Mouse (Mus musculus) limb, embryonic 14.5 days (tissue): Measurements from ENCODE around the gene Rac2. TPM values are rescaled to one million over a fixed set of nuclear protein-coding genes. Genes with fewer than 3 reads are reported as not detected.

Experiments used
- ATAC-seq: fragments of 200-750 bp; cut with Nextera tagmentation; 2 replicates; pipeline ENCODE4 v1.8.0; 2017; ENCODE audit warnings: low read depth, moderate number of reproducible peaks, moderate TSS enrichment; ENCODE audit not compliant: low FRiP score
- DNase-seq: peaks from one replicate; pipeline ENCODE4 v3.0.0-alpha.2; 2015; ENCODE audit warnings: low spot score
- H3K27ac ChIP-seq: fragments of 300-500 bp; sonication (generic); replicated peaks from 2 replicates; pipeline ENCODE4 v1.5.1; 2014; ENCODE audit warnings: low read depth, mild to moderate bottlenecking, low read length, moderate library complexity, mixed read lengths
- H3K27me3 ChIP-seq: fragments of 300-500 bp; sonication (generic); 2 replicates; pipeline ENCODE4 v1.6.1; 2014; ENCODE audit warnings: low read length, mixed read lengths; ENCODE audit not compliant: control insufficient read depth, insufficient read depth
- H3K36me3 ChIP-seq: fragments of 300-500 bp; sonication (generic); 2 replicates; pipeline ENCODE4 v1.6.1; 2014; ENCODE audit warnings: mild to moderate bottlenecking, low read length, moderate library complexity, mixed read lengths; ENCODE audit not compliant: control insufficient read depth, insufficient read depth
- H3K4me1 ChIP-seq: fragments of 300-500 bp; sonication (generic); 2 replicates; pipeline ENCODE4 v1.6.1; 2014; ENCODE audit warnings: antibody characterized with exemption, low read length, mixed read lengths; ENCODE audit not compliant: control insufficient read depth, insufficient read depth
- H3K4me2 ChIP-seq: fragments of 300-500 bp; sonication (generic); replicated peaks from 2 replicates; pipeline ENCODE4 v1.6.1; 2014; ENCODE audit warnings: low read depth, mild to moderate bottlenecking, low read length, moderate library complexity; ENCODE audit not compliant: severe bottlenecking
- H3K4me3 ChIP-seq: fragments of 300-500 bp; sonication (generic); replicated peaks from 2 replicates; pipeline ENCODE4 v1.5.1; 2014; ENCODE audit warnings: low read length
- H3K9ac ChIP-seq: fragments of 300-500 bp; sonication (generic); 2 replicates; pipeline ENCODE4 v1.6.1; 2014; ENCODE audit warnings: mild to moderate bottlenecking, low read depth, low read length, moderate library complexity; ENCODE audit not compliant: severe bottlenecking
- H3K9me3 ChIP-seq: fragments of 300-500 bp; sonication (generic); 2 replicates; pipeline ENCODE4 v1.6.1; 2016; ENCODE audit warnings: low read length; ENCODE audit not compliant: control insufficient read depth
- POLR2A ChIP-seq: fragments of 200-500 bp; IDR thresholded peaks from 2 replicates; pipeline ENCODE4 v1.8.0; 2012; ENCODE audit warnings: inconsistent platforms, mild to moderate bottlenecking, moderate library complexity, borderline replicate concordance; ENCODE audit not compliant: insufficient read depth, insufficient read length; ENCODE audit errors: extremely low read depth
- WGBS: fragments of 180-500 bp; shearing (Covaris S2); extraction: QIAGEN DNeasy Blood & Tissue Kit; methylation state at CpG from one replicate; pipeline ENCODE4 v1.1.7; 2014; 5-methylcytosine and 5-hydroxymethylcytosine counted together
- polyA plus RNA-seq, 2 experiments: library from polyadenylated mRNA; depleted of rRNA in 1 of 2; stranded (reverse) in 1 of 2; unstranded in 1 of 2; fragments of >200 nt; fragmentation: Nextera tagmentation in 1 of 2; extraction: Ambion mirVana in 1 of 2; gene quantifications; 2 replicates each; pipeline versions ENCODE4 v1.2.1 to v1.2.3; 2012 to 2014

Gene Rac2
- polyA plus RNA-seq, 2 experiments: 21.9 to 34.2 TPM

GRCm38 (mm10) chr15:78541036-78541435, 31.5 kb downstream of the Rac2 start:
- Histone ChIP-seq H3K4me1 (peaks cover 5% of the 10 kb centered on the region; the same call in 1 of the 2 replicates), H3K4me3 (no peak overlapping the region), H3K27ac (no peak overlapping the region), H3K9me3 (no peaks in the 10 kb centered on the region), H3K27me3 (no peaks in the 10 kb centered on the region; the same call in 1 of the 2 replicates), H3K4me2 (no peak overlapping the region), H3K9ac (no peak overlapping the region; the same call in 1 of the 2 replicates), H3K36me3 (no peaks in the 10 kb centered on the region)
- DNase-seq: no peak
- no peak for TF ChIP-seq POLR2A
- no peak for ATAC-seq
- WGBS: 75% methylated on average over 3 of the region's 3 CpGs

- Histone ChIP-seq H3K4me1 (peaks cover 8% of the 10 kb centered on the region), H3K4me2 (no peak overlapping the region), H3K4me3 (no peak overlapping the region), H3K27me3 (no peaks in the 10 kb centered on the region), H3K36me3 (no peaks in the 10 kb centered on the region), H3K27ac (no peak overlapping the region), H3K9me3 (no peaks in the 10 kb centered on the region), H3K9ac (no peak overlapping the region)
- 53% methylated on average over 10 of the region's 10 CpGs for WGBS
- TF ChIP-seq POLR2A: no peak
- no peak for ATAC-seq
- no peak for DNase-seq
Measured at GRCm38 (mm10) chr15:78535723-78536421, 36.7 kb downstream of the Rac2 start.

GRCm38 (mm10) chr15:78533346-78533835, 39.2 kb downstream of the Rac2 start:
- TF ChIP-seq POLR2A: no peak
- H3K4me1 ChIP-seq: peaks cover 22% of the 10 kb centered on the region
- H3K27ac ChIP-seq: no peak overlapping the region
- H3K4me2 ChIP-seq: no peak overlapping the region
- no peak overlapping the region for H3K4me3 ChIP-seq
- H3K36me3 ChIP-seq: no peaks in the 10 kb centered on the region
- H3K27me3 ChIP-seq: no peaks in the 10 kb centered on the region
- ATAC-seq (no peak), DNase-seq (no peak)
- H3K9ac ChIP-seq: 0 out of 2 replicates have a peak overlapping the region, but pooled peaks have one; percentile 21
- WGBS: 71% methylated on average over 10 of the region's 10 CpGs
- no peaks in the 10 kb centered on the region for H3K9me3 ChIP-seq

- Histone ChIP-seq H3K4me2 (no peak overlapping the region), H3K4me3 (no peak overlapping the region), H3K27ac (no peak overlapping the region), H3K36me3 (no peaks in the 10 kb centered on the region), H3K27me3 (no peaks in the 10 kb centered on the region), H3K9ac (0 out of 2 replicates have a peak overlapping the region, but pooled peaks have one; percentile 21), H3K9me3 (no peaks in the 10 kb centered on the region), H3K4me1 (peaks cover 25% of the 10 kb centered on the region)
- 72% methylated on average over 10 of the region's 10 CpGs for whole genome bisulfite sequencing
- DNase-seq (no peak), ATAC-seq (no peak)
- TF ChIP-seq POLR2A: no peak
Measured at GRCm38 (mm10) chr15:78532566-78533345, 39.8 kb downstream of the Rac2 start.

- under 1% methylated on average over 25 of the region's 25 CpGs for WGBS
- no peak for TF ChIP-seq POLR2A
- ATAC-seq: peak; percentile 88
- Histone ChIP-seq H3K27ac (peak overlapping the region; percentile 46), H3K4me3 (peak overlapping the region; percentile 33), H3K27me3 (no peaks in the 10 kb centered on the region), H3K36me3 (no peaks in the 10 kb centered on the region), H3K4me2 (peak overlapping the region; percentile 51), H3K9me3 (no peaks in the 10 kb centered on the region), H3K9ac (peak overlapping the region; percentile 50), H3K4me1 (peaks cover 25% of the 10 kb centered on the region)
- DNase-seq: peak; percentile 100
Measured at GRCm38 (mm10) chr15:78531901-78532469, 40.6 kb downstream of the Rac2 start.
